Mouse (Mus musculus) ovary, postnatal 14 days (tissue): ENCODE results near the gene Rtn3.

Experiments used
- DNase-seq: peaks from one replicate; pipeline ENCODE4 v3.0.0; 2022; ENCODE audit warnings: low spot score

The Rtn3 gene

DNA sequence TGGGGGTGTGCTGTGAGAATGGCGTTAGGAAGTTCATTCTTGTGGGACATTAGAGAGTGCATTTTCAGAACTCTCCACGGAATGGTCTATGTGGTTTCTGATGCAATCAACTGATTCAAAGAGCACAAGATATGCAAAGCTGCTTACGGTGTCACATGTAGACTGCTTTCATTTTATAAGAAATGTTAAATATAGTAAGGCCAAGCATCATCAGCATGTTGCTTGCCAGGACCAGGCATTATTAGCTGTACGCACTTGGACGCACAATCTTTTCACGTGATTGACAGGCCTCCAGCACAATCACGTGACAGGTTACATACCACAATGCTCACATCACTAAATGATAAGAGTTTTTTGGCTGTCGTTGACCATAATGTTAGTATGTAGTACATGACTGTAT is 4.6 kb upstream of the Rtn3 start:
- DNase-seq: no peak

- no peak for DNase-seq
Measured at GRCm38 (mm10) chr19:7484076-7484475, 995 bp upstream of the Rtn3 start.

GRCm38 (mm10) chr19:7483512-7483882 is 416 bp upstream of the Rtn3 start:
- no peak for DNase-seq

DNA sequence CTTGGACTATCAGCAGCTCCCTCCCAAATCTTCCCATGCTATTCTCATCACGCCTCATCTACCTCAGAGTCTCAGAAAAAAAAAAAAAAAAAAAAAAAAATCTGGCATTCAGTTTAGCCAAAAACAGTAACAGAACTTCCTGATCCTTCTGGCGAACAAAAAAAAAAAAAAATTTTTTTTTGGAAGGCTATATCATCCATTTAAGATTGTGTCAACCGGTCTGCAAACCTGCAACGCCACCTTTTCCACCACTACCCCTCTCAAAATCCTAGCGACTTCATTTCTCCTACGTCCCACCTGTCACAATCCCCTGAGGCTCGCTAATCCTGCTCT is 849 bp downstream of the Rtn3 start:
- no peak for DNase-seq

DNA sequence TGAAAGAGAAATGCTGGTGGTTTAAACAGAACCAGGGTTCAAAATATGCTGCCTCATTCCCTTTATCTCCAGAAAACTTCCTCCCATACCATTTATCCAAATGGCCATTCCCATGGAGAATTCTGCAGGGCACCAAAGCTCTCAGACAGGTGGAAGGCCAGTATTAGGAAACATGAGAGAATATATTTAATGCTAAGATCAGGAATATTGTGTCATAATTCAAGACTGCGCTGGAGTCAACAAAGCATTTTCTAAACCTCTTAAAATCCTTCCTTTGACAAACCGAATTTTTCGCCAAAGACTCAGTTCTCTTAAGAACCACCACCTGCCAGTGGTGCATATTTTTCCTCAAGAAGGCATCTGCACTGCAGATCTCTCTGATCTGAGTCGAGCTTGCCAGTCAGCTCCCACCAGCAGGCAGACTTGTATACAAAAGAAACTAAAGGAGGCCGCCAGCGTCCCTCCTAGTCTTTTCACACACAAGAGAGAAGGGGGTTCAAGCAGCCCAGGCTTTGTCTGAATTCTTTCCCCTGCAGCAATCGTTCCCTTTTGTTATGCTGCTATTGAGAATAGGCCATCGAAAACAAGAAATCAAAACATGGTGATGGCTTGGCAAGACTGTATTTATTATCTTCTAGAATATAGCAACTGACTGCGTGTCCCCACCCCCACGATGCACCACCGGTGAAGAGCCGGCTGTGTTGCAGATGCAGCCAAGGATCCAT is 1.4 kb downstream of the Rtn3 start:
- peak; percentile 11 for DNase-seq

DNA sequence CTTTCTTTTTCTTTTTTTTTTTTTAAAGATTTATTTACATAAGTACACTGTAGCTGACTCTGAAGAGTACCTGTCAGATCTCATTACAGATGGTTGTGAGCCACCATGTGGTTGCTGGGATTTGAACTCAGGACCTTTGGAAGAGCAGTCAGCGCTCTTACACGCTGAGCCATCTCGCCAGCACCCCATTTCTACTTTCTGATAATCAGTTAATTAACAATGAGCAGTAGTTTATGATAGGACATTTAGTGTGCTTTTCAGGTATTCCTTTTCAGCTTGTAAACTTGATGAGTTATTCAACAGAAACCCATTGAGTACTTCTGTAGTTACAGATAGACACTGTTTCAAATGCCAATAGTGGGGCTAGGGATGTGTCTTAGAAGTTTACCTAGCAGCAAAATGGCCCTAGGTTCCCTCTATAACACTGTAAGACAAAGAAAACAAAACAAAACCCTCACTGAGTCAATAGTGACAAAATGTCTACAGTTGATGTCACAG is 3.3 kb downstream of the Rtn3 start:
- DNase-seq: no peak

GRCm38 (mm10) chr19:7470643-7471042 is 12.4 kb downstream of the Rtn3 start:
- no peak for DNase-seq

- DNase-seq: no peak
Measured at GRCm38 (mm10) chr19:7467915-7468314, 15.2 kb downstream of the Rtn3 start.

DNA sequence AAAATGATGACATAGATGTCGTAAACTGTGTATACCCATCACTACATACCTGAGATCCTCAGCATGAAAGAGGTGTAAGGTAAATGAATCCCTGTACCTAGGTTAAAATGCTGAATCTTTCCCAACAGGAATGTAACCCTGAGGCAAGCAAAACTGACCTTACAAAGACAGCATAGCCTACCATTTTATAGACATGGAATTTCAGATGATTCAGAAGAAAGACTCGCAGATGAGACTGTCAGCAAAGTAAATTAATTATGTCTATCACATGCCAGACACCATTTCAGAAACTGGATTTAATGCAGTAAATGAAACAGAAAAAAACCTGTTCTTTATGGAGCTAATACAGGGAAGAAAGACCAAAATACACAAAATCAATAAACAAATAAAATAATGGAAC is 23.7 kb downstream of the Rtn3 start:
- no peak for DNase-seq

GRCm38 (mm10) chr19:7458901-7459300 is 24.2 kb downstream of the Rtn3 start:
- DNase-seq: no peak

DNA sequence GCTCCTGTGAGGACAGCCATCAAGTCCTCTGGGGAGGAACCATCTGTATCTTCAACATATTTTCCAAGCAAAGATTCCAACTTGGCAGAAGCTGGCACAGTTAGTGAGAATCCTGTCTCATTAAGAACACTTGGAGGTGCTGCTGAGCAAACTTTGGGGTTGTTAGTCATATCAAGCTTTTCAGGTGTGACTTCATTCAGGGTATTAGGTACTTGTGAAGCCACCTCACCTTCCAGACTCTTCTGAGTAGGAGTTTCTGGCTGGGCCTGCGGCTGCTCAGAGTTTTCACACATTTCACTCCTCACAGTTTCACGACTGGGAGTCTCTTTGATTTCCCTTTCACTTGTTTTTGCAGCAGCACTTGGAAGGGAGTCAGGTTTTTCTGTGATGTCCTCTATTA is 26.3 kb downstream of the Rtn3 start:
- DNase-seq: no peak

DNA sequence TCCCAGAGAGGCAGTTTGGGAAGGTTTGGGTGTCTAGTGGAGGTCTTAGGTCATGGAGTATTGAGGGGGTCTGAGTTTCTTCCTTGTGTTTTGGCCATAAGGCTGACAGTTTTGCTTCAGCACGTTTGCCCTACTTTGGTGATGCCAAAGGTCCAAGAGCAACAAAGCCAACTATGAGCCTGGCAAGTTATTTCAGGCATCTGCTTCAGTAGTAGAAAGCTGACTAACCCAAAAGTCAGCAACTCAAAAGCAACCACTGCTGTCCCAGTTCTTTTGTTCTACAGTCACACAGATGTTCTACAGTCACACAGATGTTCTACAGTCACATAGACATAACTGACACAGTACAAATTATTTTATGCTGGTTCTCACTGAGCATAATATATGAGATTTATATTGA is 37.5 kb downstream of the Rtn3 start:
- DNase-seq: no peak

DNA sequence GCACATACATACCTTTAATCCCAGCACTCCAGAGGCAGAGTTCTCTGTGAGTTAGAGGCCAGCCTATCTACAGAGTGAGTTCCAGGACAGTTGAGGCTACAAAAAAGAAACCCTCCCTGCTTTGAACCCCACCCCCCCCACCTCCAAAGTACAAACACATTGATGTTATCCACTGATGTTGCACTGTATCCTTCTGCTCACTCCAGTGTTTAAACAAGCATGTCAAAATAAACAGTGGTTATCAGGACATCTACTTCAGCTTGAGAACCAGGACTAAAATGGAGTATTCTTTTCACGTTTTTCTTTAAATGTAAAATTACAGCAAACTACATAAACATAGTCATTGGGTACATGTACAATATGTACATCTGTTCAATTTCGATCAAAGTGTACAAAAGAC is 38.0 kb downstream of the Rtn3 start:
- DNase-seq: no peak

DNA sequence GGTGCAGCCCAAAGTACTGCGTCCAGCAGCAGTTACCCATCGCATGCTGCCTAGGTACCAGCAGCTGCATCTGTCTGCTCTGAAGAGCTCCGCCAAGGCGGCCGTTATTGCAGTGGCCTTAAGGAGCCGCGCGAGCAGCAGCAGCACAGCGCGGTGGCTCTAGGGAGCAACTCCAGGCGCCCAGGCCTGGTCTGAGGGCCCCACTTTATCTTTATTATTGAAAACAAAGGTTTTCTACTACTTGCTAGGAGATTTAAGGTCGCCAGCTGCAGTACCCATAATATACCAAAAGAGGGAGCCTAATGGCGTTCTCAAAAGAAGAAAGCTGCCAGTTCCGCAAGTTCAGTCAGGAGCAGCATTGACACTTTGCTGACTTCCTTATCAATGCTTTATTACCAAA is 41.6 kb downstream of the Rtn3 start:
- DNase-seq: peak; percentile 58

DNA sequence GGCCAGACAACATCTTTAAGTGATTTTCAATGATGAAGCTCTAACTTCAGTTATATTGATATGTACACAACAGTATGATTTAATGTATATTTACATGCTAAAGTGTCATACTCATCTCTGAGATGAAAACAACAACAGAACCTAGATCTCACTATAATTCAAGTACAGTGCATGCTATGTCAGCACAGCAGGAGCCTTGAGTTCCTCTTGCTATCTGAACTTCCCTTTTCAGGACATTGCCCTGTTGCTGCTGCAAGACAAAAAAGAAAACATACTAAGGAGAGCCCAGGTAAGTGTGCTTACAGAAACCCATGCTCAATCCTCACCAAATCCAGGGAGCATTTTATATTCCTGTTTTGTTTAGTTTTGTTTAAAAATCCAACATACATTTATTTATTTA is 44.8 kb downstream of the Rtn3 start:
- no peak for DNase-seq

DNA sequence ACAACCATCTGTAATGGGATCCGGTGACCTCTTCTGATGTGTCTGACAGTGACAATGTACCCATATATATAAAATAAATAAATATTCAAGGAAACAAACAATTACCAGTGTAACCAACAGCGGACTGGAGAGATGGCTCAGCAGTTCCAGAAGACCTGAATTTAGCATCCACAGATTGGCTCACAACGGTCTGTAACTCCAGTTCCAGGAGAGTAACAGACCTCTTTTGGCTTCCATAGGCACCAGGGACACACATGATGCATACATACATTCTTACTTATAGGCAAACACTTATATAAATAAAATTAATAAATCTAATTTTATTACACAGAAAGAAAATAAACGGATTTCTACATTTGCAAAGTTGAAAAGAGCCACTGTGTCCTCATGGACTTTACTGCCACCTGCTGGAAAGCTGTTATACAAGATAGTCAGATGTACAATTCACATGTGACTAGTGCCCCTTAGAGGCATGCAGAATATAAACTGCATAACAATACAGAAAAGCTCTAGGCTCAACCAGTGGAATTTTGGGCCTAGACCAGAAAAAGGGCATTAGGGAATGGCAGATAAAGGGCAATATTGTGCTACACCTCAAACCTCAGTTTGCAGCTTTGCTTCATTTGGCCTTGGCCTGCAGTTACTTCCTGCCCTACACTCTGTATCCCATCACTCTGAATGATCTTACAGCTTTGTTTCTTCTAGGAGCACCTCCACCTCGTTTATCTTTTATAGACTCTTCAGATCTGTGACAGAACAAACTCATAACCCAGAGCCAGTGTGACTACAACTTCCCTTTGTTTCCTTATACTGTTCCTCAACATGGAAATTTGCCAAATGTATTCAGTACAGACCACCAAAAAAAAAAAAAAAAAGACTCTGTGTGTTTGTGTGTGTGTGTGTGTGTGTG is 46.8 kb downstream of the Rtn3 start:
- DNase-seq: peak; percentile 54

- DNase-seq: no peak
Measured at GRCm38 (mm10) chr19:7434887-7435286, 48.2 kb downstream of the Rtn3 start.

DNA sequence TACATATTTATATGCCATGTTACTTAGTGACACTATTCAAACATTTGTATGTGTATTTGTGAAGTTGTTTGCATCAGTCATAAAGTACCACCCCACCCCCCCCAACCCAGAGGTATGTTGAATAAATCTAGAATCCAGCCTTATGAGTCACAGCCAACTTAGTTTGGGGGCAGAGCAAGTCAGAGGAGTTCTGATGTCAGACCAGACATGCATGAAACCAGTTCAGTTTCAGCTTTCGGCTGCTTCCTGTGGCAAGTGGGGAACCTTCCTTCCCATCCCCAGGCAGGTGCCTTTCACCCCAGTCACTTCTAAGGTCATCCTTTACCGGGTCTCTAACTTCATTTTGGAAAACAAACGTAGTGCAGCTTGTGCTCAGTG is 57.7 kb downstream of the Rtn3 start:
- DNase-seq: no peak

DNA sequence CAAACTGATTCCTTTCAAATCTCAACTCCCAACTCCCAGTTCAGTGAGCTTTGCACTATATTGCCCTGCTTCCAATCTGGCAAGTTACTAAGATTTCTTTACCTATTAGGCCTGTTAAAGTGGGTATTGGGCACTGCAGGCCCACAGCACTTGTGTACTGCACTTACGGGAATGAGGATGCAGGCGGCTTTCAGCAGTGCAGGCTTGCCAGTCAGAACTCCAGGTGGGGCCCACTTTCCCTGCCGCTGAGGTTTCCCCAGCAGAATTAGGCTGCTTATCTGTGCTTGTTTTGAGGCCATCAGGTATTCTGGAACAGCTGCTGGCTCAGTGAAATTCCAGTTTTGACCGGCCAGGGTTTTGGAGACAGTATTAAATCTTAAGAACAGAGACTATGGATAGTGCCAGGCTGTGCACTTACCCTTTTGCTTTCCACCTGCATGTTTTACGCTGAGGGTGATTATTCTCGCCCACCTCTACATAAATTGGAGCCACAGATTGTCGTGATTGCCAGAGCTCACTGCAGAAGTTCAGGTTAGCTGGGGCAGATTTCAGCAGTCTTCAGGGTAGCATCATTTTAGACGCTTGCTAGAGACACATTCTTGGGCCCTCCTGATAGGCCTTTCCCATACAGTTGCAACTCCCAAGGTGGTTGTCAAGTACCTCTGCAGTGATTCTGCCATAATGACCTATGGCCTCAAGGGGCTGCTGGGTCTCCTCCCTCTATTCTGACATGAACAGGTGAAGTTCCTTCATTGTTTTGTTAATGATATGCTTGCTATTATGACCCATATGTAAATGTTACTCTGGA is 58.3 kb downstream of the Rtn3 start:
- no peak for DNase-seq

- no peak for DNase-seq
Measured at GRCm38 (mm10) chr19:7424131-7424530, 59.0 kb downstream of the Rtn3 start.

DNA sequence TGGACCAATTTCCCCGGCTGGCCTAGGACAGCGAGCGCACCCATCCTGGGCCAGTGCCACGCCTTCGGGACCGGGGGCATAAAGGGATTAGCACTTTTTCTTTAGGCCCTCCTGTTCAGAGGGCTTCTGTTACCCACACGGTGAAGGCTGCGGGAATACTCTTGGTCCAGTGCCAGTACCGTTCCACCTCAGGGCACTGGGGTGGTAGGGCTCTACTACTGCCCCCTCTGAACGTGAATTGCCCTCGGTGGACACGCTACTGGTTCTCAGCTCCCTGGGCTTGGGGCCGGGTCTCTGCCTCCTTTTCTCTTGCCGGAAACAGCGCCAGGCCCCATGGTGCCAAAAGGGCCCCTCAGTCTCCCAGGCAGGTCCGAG is 59.4 kb downstream of the Rtn3 start:
- no peak for DNase-seq

GRCm38 (mm10) chr19:7423028-7423655 is 59.9 kb downstream of the Rtn3 start:
- peak; percentile 91 for DNase-seq
